Mouse (Mus musculus): Measurements from ENCODE around the gene Kcnab2. TPM values are rescaled to one million over a fixed set of nuclear protein-coding genes. Genes with fewer than 3 reads are reported as not detected.

The Kcnab2 gene
- total and polyA plus RNA-seq, 2 experiments from 2014 or later = 24.2 to 31.5 TPM

DNA sequence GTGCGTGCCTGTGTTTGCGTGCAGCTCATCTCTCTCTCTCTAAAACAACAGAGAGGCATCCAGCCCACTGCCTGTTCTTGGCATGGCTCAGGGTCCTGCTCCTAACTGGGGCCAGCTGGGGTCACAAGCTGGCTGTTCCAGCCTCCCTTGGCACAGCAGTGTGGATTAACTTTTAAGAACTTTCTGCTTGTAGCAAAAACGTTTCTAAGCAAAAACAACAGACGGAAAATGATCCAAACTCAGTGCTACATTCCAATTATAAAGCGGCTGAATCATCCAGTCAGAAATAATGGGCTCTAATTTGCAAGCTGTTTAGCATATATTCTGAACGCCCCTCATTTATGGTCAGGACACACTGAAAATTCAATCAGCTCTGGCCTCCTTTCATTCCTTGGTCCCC is 72.5 kb downstream of the Kcnab2 start:
- TF ChIP-seq CTCF (IDR thresholded peaks at IDR 0.05; ENCODE audit: low read depth) = no peak
- Histone ChIP-seq H3K9me3 (ENCODE audit: low read length) (no peaks in the 10 kb centered on the region), H3K9ac (0 out of 2 replicates have a peak overlapping the region, but pooled peaks have one; percentile 26), H3K27ac (ENCODE audit: low read depth, low read length) (peak overlapping the region; percentile 62), H3K27me3 (ENCODE audit: insufficient read depth, low read length) (no peaks in the 10 kb centered on the region), H3K4me1 (ENCODE audit: insufficient read depth) (peaks cover 17% of the 10 kb centered on the region), H3K4me3 (ENCODE audit: low read depth, low read length) (no peak overlapping the region), H3K36me3 (ENCODE audit: insufficient read depth) (no peaks in the 10 kb centered on the region), H3K4me2 (ENCODE audit: low read depth) (no peak overlapping the region)
- DNase-seq (peak; percentile 65), ATAC-seq (peak; percentile 68)
- WGBS = 18% methylated on average over 6 of the region's 6 CpGs

GRCm38 (mm10) chr4:152398926-152399325 is 78.7 kb downstream of the Kcnab2 start:
- ATAC-seq = no peak
- H3K4me1 ChIP-seq (ENCODE audit: insufficient read depth) = no peaks in the 10 kb centered on the region
- H3K36me3 ChIP-seq (ENCODE audit: insufficient read depth) = no peaks in the 10 kb centered on the region
- 47% methylated on average over 3 of the region's 3 CpGs for WGBS
- no peak overlapping the region for H3K4me2 ChIP-seq (ENCODE audit: low read depth)
- no peak for DNase-seq
- no peaks in the 10 kb centered on the region for H3K27me3 ChIP-seq (ENCODE audit: insufficient read depth, low read length)
- no peak for TF ChIP-seq CTCF (IDR thresholded peaks at IDR 0.05; ENCODE audit: low read depth)
- no peaks in the 10 kb centered on the region for H3K9me3 ChIP-seq (ENCODE audit: low read length)
- no peak overlapping the region for H3K27ac ChIP-seq (ENCODE audit: low read depth, low read length)
- no peak overlapping the region for H3K9ac ChIP-seq
- no peak overlapping the region for H3K4me3 ChIP-seq (ENCODE audit: low read depth, low read length)

DNA sequence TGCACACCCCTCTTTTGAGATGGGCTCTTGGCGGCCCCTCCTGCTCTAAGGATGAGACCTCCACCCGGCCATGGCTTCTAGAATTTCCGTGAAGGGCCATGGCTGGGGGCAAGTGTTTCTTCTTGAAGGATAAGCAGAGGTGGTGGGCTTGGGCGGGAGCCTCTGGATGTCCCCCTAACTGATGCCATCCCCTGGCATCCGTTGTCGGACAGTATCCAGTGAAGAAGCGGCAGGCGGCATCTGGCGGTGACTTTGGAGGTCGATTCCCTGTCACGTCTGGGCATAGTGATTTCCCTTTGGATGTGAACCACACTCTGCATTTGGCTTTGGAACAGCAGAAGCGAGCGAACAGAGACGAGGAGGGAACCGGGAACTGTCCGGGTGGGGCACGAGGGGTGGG is 85.0 kb downstream of the Kcnab2 start:
- ATAC-seq (no peak), DNase-seq (no peak)
- H3K4me3 ChIP-seq (ENCODE audit: low read depth, low read length) = no peak overlapping the region
- no peaks in the 10 kb centered on the region for H3K27me3 ChIP-seq (ENCODE audit: insufficient read depth, low read length)
- 85% methylated on average over 17 of the region's 17 CpGs for WGBS
- H3K4me2 ChIP-seq (ENCODE audit: low read depth) = no peak overlapping the region
- H3K9ac ChIP-seq = no peak overlapping the region
- peaks cover 8% of the 10 kb centered on the region for H3K36me3 ChIP-seq (ENCODE audit: insufficient read depth)
- no peaks in the 10 kb centered on the region for H3K4me1 ChIP-seq (ENCODE audit: insufficient read depth)
- H3K27ac ChIP-seq (ENCODE audit: low read depth, low read length) = no peak overlapping the region
- no peaks in the 10 kb centered on the region for H3K9me3 ChIP-seq (ENCODE audit: low read length)
- no peak for TF ChIP-seq CTCF (IDR thresholded peaks at IDR 0.05; ENCODE audit: low read depth)

GRCm38 (mm10) chr4:152392192-152392591 is 85.5 kb downstream of the Kcnab2 start:
- peak; percentile 38 for ATAC-seq
- peak; percentile 39 for DNase-seq
- H3K4me2 ChIP-seq (ENCODE audit: low read depth) = no peak overlapping the region

DNA sequence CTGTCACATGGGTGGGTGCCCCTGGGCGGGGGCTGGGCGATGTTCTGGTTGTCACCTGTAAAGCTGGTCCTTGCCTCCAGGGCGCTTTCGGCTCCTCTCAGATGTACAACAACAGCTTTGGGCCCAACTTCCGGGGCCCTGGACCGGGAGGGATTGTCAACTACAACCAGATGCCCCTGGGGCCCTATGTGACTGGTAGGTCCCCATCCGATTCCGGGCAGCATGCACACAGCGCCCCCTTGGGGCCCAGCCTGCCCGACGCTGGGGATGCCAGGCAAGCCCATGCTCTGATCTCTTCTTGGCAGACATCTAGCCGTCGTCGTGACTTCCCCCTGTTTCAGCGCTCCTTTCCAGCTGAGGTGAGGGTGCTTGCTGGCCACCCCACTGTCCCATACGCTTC is 92.0 kb downstream of the Kcnab2 start:
- 69% methylated on average over 16 of the region's 16 CpGs for WGBS
- H3K4me3 ChIP-seq (ENCODE audit: low read depth, low read length) = no peak overlapping the region
- no peaks in the 10 kb centered on the region for H3K9me3 ChIP-seq (ENCODE audit: low read length)
- H3K4me2 ChIP-seq (ENCODE audit: low read depth) = no peak overlapping the region
- DNase-seq (no peak), ATAC-seq (no peak; the same call in 1 of the 2 replicates)
- H3K27me3 ChIP-seq (ENCODE audit: insufficient read depth, low read length) = no peaks in the 10 kb centered on the region
- H3K36me3 ChIP-seq (ENCODE audit: insufficient read depth) = peaks cover 59% of the 10 kb centered on the region
- H3K9ac ChIP-seq = no peak overlapping the region
- peak; percentile 58; the same call in 1 of the 2 replicates for TF ChIP-seq CTCF (IDR thresholded peaks at IDR 0.05; ENCODE audit: low read depth)
- no peaks in the 10 kb centered on the region for H3K4me1 ChIP-seq (ENCODE audit: insufficient read depth)
- H3K27ac ChIP-seq (ENCODE audit: low read depth, low read length) = no peak overlapping the region

More at GRCm38 (mm10) chr4:152392192-152392591, 85.5 kb downstream of the Kcnab2 start:
- H3K4me1 ChIP-seq (ENCODE audit: insufficient read depth) = no peaks in the 10 kb centered on the region
- peaks cover 12% of the 10 kb centered on the region for H3K36me3 ChIP-seq (ENCODE audit: insufficient read depth)
- no peak overlapping the region for H3K27ac ChIP-seq (ENCODE audit: low read depth, low read length)
- WGBS = 56% methylated on average over 5 of the region's 5 CpGs
- H3K27me3 ChIP-seq (ENCODE audit: insufficient read depth, low read length) = no peaks in the 10 kb centered on the region
- no peaks in the 10 kb centered on the region for H3K9me3 ChIP-seq (ENCODE audit: low read length)
- no peak for TF ChIP-seq CTCF (IDR thresholded peaks at IDR 0.05; ENCODE audit: low read depth)
- H3K4me3 ChIP-seq (ENCODE audit: low read depth, low read length) = no peak overlapping the region
- no peak overlapping the region for H3K9ac ChIP-seq

DNA sequence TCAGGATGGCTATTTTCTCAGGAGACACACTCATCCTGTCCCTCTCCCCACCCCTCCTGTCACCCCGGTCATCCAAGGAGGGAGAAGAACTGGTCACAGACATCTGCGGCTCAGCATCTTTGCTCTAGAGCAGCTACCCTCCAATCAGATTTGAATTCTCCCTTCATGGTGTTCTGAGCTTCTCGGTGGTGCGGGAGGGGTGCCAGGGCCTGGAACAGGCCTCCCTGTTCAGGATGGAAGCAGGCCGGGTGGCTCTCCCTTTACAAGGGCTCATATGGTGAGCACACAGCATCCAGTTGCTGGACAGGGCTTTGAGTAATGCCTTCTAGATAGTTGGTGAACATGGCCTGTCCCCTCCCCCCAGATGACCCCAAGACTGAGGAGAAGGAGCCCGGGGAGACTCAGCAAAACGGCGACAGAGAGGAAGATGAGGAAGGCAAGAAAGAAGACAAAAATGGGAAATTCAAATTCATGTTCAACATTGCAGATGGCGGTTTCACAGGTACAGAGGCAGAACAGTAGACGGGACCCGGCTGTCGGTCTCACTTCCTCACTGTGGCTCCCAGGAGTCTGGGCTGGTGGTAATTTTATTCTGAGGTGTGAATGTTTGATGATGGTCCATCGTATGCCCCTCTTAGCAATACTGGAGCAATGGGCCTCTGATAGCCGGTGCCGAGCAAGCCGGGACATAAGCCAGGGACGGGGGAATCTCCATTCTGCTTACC is 95.0 kb downstream of the Kcnab2 start:
- DNase-seq (no peak), ATAC-seq (no peak)
- Histone ChIP-seq H3K4me3 (ENCODE audit: low read depth, low read length) (no peak overlapping the region), H3K4me2 (ENCODE audit: low read depth) (no peak overlapping the region), H3K4me1 (ENCODE audit: insufficient read depth) (no peaks in the 10 kb centered on the region), H3K27ac (ENCODE audit: low read depth, low read length) (no peak overlapping the region), H3K27me3 (ENCODE audit: insufficient read depth, low read length) (no peaks in the 10 kb centered on the region), H3K9me3 (ENCODE audit: low read length) (no peaks in the 10 kb centered on the region), H3K36me3 (ENCODE audit: insufficient read depth) (peaks cover 73% of the 10 kb centered on the region), H3K9ac (no peak overlapping the region)
- WGBS = 79% methylated on average over 17 of the region's 17 CpGs
- TF ChIP-seq CTCF (IDR thresholded peaks at IDR 0.05; ENCODE audit: low read depth) = no peak

DNA sequence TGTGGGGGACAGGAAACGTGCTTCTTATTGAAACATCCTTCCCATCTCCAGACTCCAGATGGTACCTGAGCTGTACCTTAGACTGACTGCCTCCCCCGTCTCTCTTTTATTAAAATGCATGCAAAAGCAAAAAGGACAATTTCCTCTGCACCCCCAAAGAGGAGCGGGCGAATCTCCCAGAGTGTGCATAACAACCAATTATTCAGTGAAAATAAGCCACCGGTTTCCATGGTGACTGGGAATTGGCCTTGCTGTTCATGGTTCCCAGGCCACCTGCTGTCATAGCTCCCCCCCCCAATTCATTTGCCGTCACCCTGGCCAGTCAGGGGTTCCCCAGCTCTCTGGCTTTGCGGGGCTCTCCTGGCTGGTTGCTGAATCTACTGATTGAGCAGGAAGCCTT is 112.4 kb downstream of the Kcnab2 start:
- no peak overlapping the region for H3K4me2 ChIP-seq (ENCODE audit: low read depth)
- H3K27ac ChIP-seq (ENCODE audit: low read depth, low read length) = 0 out of 2 replicates have a peak overlapping the region, but pooled peaks have one; percentile 5
- H3K27me3 ChIP-seq (ENCODE audit: insufficient read depth, low read length) = no peaks in the 10 kb centered on the region
- ATAC-seq (peak; percentile 65), DNase-seq (peak; percentile 68)
- no peak overlapping the region for H3K4me3 ChIP-seq (ENCODE audit: low read depth, low read length)
- H3K36me3 ChIP-seq (ENCODE audit: insufficient read depth) = peaks cover 59% of the 10 kb centered on the region
- 17% methylated on average over 7 of the region's 7 CpGs for WGBS
- TF ChIP-seq CTCF (IDR thresholded peaks at IDR 0.05; ENCODE audit: low read depth) = no peak
- 0 out of 2 replicates have a peak, but pooled peaks cover 4% of the 10 kb centered on the region for H3K4me1 ChIP-seq (ENCODE audit: insufficient read depth)
- peak overlapping the region; percentile 10; the same call in 1 of the 2 replicates for H3K9ac ChIP-seq
- no peaks in the 10 kb centered on the region for H3K9me3 ChIP-seq (ENCODE audit: low read length)

All from forebrain, postnatal 0 days (tissue).